14 mouse cellular contexts compared by ENCODE assay signal in genomic region chr10:93364881-93365280, GRCm38 (mm10). TPM values are rescaled to one million over a fixed set of nuclear protein-coding genes. Genes with fewer than 3 reads are reported as not detected.
DNase-seq lines count a peak whose midpoint lies in the region; ATAC-seq lines count a peak whose summit lies in the region.
"Had no signal": no experiment of that assay in that cellular context is flagged by ENCODE, and none has a peak within 500 bp of the region (broad histone marks: within the 10 kb centered on the region; RNA-seq: fewer than 3 reads in every experiment).

No protein-coding gene starts in this region.

- no peaks in the 10 kb centered on the region for H3K27me3 ChIP-seq in forebrain, embryonic 16.5 days (replicated peaks; ENCODE audit: control insufficient read depth, insufficient read depth, low read length)
- H3K27me3 ChIP-seq in forebrain, embryonic 14.5 days (replicated peaks; ENCODE audit: control insufficient read depth, insufficient read depth, low read length), result no peaks in the 10 kb centered on the region
- no peaks in the 10 kb centered on the region for H3K27me3 ChIP-seq in lung, embryonic 15.5 days
- no peaks in the 10 kb centered on the region for H3K27me3 ChIP-seq in embryonic facial prominence, embryonic 10.5 days (replicated peaks; ENCODE audit: low read depth, poor library complexity, severe bottlenecking)
- H3K27me3 ChIP-seq in splenic B cell, adult 2 months (ENCODE audit: control insufficient read depth, insufficient read depth, low read length, poor library complexity, severe bottlenecking), result no peaks in the 10 kb centered on the region
- H3K27me3 ChIP-seq: limb, embryonic 13.5 days had no signal

- no peak for ATAC-seq in forebrain, embryonic 16.5 days
- no peak for ATAC-seq in forebrain, embryonic 14.5 days
- ATAC-seq in lung, embryonic 15.5 days (ENCODE audit: borderline replicate concordance, extremely low read depth, low FRiP score, low TSS enrichment), result no peak
- ATAC-seq: hindbrain, embryonic 16.5 days had no signal

- H3K4me1 ChIP-seq in forebrain, embryonic 16.5 days (replicated peaks; ENCODE audit: control insufficient read depth, insufficient read depth, low read length), result peaks cover 3% of the 10 kb centered on the region; the same call in 1 of the 2 replicates
- no peaks in the 10 kb centered on the region for H3K4me1 ChIP-seq in forebrain, embryonic 14.5 days (ENCODE audit: control insufficient read depth, insufficient read depth, low read length)
- H3K4me1 ChIP-seq in lung, embryonic 15.5 days, result 0 out of 2 replicates have a peak, but pooled peaks cover 2% of the 10 kb centered on the region
- 0 out of 2 replicates have a peak, but pooled peaks cover 5% of the 10 kb centered on the region for H3K4me1 ChIP-seq in embryonic facial prominence, embryonic 10.5 days
- H3K4me1 ChIP-seq: limb, embryonic 13.5 days had no signal

- 0 out of 2 replicates have a peak overlapping the region, but pooled peaks have one; percentile 4 for H3K27ac ChIP-seq in forebrain, embryonic 16.5 days (ENCODE audit: low read length)
- no peak overlapping the region for H3K27ac ChIP-seq in forebrain, embryonic 14.5 days (ENCODE audit: low read depth, low read length)
- H3K27ac ChIP-seq in lung, embryonic 15.5 days, result peak overlapping the region; percentile 12; the same call in 1 of the 2 replicates
- 0 out of 2 replicates have a peak overlapping the region, but pooled peaks have one; percentile 15 for H3K27ac ChIP-seq in embryonic facial prominence, embryonic 10.5 days (replicated peaks)
- H3K27ac ChIP-seq: limb, embryonic 13.5 days had no signal

- WGBS in forebrain, embryonic 16.5 days, result 80% methylated on average over 7 of the region's 7 CpGs
- WGBS in forebrain, embryonic 14.5 days, result 88% methylated on average over 7 of the region's 7 CpGs
- 63% methylated on average over 7 of the region's 7 CpGs for WGBS in lung, embryonic 15.5 days
- WGBS in embryonic facial prominence, embryonic 10.5 days, result 81% methylated on average over 7 of the region's 7 CpGs

- no peak overlapping the region for H3K4me2 ChIP-seq in forebrain, embryonic 16.5 days (ENCODE audit: low read length)
- no peak overlapping the region for H3K4me2 ChIP-seq in forebrain, embryonic 14.5 days (ENCODE audit: low read length)
- no peak overlapping the region for H3K4me2 ChIP-seq in lung, embryonic 15.5 days
- H3K4me2 ChIP-seq: limb, embryonic 13.5 days had no signal

- no peaks in the 10 kb centered on the region for H3K9me3 ChIP-seq in forebrain, embryonic 16.5 days (ENCODE audit: control insufficient read depth, low read length)
- H3K9me3 ChIP-seq in forebrain, embryonic 14.5 days (replicated peaks; ENCODE audit: control insufficient read depth, low read length), result no peaks in the 10 kb centered on the region
- no peaks in the 10 kb centered on the region for H3K9me3 ChIP-seq in lung, embryonic 15.5 days
- no peaks in the 10 kb centered on the region for H3K9me3 ChIP-seq in embryonic facial prominence, embryonic 10.5 days
- H3K9me3 ChIP-seq: limb, embryonic 13.5 days had no signal

- no peaks in the 10 kb centered on the region for H3K36me3 ChIP-seq in forebrain, embryonic 16.5 days (ENCODE audit: control insufficient read depth, insufficient read depth)
- H3K36me3 ChIP-seq in forebrain, embryonic 14.5 days (ENCODE audit: control insufficient read depth, insufficient read depth, low read length), result no peaks in the 10 kb centered on the region
- no peaks in the 10 kb centered on the region for H3K36me3 ChIP-seq in lung, embryonic 15.5 days
- H3K36me3 ChIP-seq in embryonic facial prominence, embryonic 10.5 days (replicated peaks), result no peaks in the 10 kb centered on the region
- H3K36me3 ChIP-seq in splenic B cell, adult 2 months (ENCODE audit: control insufficient read depth, insufficient read depth, low read length, poor library complexity, severe bottlenecking), result no peaks in the 10 kb centered on the region
- H3K36me3 ChIP-seq: limb, embryonic 13.5 days had no signal

- H3K9ac ChIP-seq in forebrain, embryonic 16.5 days (replicated peaks; ENCODE audit: low read depth, low read length), result no peak overlapping the region
- H3K9ac ChIP-seq in forebrain, embryonic 14.5 days (ENCODE audit: low read length), result no peak overlapping the region
- no peak overlapping the region for H3K9ac ChIP-seq in lung, embryonic 15.5 days
- H3K9ac ChIP-seq: limb, embryonic 13.5 days had no signal

- no peak for DNase-seq in forebrain, embryonic 14.5 days (ENCODE audit: low spot score)
- DNase-seq in lung, postnatal 10 days, result no peak
- no peak for DNase-seq in embryonic facial prominence, embryonic 10.5 days (ENCODE audit: low spot score)
- DNase-seq in splenic B cell, adult 2 months (ENCODE audit: low read depth, low spot score), result peak; percentile 70
- no peak for DNase-seq in adipocyte (ENCODE audit: low spot score)
- no peak for DNase-seq in adrenal gland, adult 8-10 months
- DNase-seq: cerebellum, adult 2 months; kidney, postnatal 14 days; lung, postnatal 36 days; thymus, adult 2 months had no signal

- H3K4me3 ChIP-seq in forebrain, embryonic 16.5 days (replicated peaks; ENCODE audit: low read length), result no peak overlapping the region
- no peak overlapping the region for H3K4me3 ChIP-seq in forebrain, embryonic 14.5 days (ENCODE audit: low read depth, low read length)
- H3K4me3 ChIP-seq in lung, embryonic 15.5 days, result no peak overlapping the region
- no peak overlapping the region for H3K4me3 ChIP-seq in embryonic facial prominence, embryonic 10.5 days
- H3K4me3 ChIP-seq: limb, embryonic 13.5 days had no signal

RNA-seq across cellular contexts. Expression of gene Elk3, which starts 53.9 kb away (rescaled TPM):
- 6.6 and 9.8 TPM in 2 replicates for polyA plus RNA-seq in forebrain, embryonic 16.5 days (2015; fragmentation: Nextera tagmentation; extraction: Ambion mirVana)
- polyA plus RNA-seq in forebrain, embryonic 14.5 days (2014; fragmentation: Nextera tagmentation; extraction: Ambion mirVana), result 7.0 and 11.0 TPM in 2 replicates
- polyA plus RNA-seq in lung, embryonic 15.5 days (2015; fragmentation: Nextera tagmentation; extraction: Ambion mirVana), result 51.9 and 52.3 TPM in 2 replicates
- 25.3 and 30.6 TPM in 2 replicates for polyA plus RNA-seq in embryonic facial prominence, embryonic 10.5 days (2016; fragmentation: Nextera tagmentation; extraction: Ambion mirVana)
- 10 to 100 TPM; 32.3 to 51.1 (median 46.1) TPM for total RNA-seq in adrenal gland, adult 8-10 months (2022)
